Mouse (Mus musculus) heart, postnatal 36 days (tissue): Measurements from ENCODE around the gene Sh3bp1. TPM values are rescaled to one million over a fixed set of nuclear protein-coding genes. Genes with fewer than 3 reads are reported as not detected.
A peak's percentile ranks its signal among the peaks of the same experiment; 100 is the strongest.

ENCODE experiments used
- DNase-seq, 2 experiments: peaks; one replicate each; pipeline ENCODE4 v3.0.0; 2021 to 2022
- intact Hi-C: fragments of 180-260 bp; cut with DNase I; formaldehyde crosslinking; loops from one replicate; pipeline ENCODE4 v1.15.1; 2025
- microRNA-seq, 2 experiments: library from miRNA; unstranded; fragments of <30 nt; microRNA quantifications; one replicate each; pipeline ENCODE4 v1.2.0; 2021; ENCODE audit warnings: borderline number of aligned reads in 2 of 2
- total RNA-seq, 2 experiments: library from RNA; stranded (reverse); gene quantifications; 2 replicates each; pipeline ENCODE4 v1.2.3; 2021

The Sh3bp1 gene
- total RNA-seq, 2 experiments from 2014 or later, result 5.8 to 6.5 TPM

DNA sequence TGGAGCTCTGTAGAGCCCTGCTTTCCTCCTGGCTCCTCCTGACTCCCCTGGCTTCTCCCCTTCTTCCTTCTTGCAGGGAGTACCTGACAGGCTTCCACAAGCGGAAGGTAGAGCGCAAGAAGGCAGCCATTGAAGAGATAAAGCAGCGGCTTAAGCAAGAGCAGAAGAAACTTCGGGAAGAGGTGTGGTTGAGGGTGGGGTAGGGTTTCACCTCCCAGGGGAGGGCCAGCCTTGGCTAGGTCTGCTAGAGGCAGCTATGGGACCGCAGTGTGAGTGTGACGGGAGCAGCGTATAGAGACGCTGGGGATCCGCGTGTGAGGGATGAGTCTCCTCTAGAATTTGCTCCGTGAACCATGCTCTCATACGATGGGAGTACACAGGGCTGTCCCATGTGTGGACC is 36.8 kb downstream of the Sh3bp1 start:
- intact Hi-C loops, result no loop called here
- no peak for DNase-seq

- no peak for DNase-seq
- intact Hi-C loops, result no loop called here
These were observed 37.7 kb downstream of the Sh3bp1 start for GRCm38 (mm10) chr15:78937311-78937710.

DNA sequence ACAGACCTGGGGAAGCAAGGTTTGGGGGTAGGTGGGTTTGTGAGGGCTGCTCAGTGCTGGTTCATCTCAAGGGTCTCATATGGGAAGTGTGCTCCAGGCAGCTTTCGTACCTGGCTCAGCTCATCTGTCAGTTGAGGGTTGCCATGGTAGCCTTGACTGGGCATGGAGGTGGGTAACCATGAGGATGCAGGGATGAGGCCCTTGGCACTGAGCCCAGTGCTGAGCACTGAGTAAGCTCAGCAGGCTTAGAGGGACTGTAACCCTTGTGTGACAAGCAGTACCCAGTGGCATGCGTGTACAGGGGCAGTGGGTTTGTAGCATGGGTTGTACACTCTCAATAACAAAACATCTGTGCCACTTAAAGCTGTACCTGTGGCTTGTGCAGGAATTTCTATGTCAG is 38.4 kb downstream of the Sh3bp1 start:
- intact Hi-C loops, result no loop called here
- no peak for DNase-seq

DNA sequence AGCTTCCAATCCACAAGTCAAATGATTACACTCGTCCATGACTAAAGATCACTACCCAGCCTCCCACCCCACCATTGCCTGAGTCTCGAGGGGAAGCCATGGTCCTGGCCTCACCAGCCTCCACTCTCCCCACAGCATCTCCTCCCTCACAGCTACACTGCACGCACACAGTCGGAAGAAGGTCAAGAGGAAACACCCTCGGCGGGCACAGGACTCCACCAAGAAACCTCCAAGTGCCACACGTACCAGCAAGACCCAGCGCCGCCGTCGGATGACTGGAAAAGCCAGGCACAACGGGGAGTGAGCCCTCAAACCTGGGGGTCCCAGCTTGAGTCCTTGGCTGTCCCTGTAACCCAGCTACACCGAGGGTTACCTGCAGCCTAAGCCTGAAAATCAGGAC is 40.8 kb downstream of the Sh3bp1 start:
- intact Hi-C loops, result loop anchor here (5.0 kb wide), 1 partner anchor 38 kb away; no protein-coding TSS in a partner anchor

DNA sequence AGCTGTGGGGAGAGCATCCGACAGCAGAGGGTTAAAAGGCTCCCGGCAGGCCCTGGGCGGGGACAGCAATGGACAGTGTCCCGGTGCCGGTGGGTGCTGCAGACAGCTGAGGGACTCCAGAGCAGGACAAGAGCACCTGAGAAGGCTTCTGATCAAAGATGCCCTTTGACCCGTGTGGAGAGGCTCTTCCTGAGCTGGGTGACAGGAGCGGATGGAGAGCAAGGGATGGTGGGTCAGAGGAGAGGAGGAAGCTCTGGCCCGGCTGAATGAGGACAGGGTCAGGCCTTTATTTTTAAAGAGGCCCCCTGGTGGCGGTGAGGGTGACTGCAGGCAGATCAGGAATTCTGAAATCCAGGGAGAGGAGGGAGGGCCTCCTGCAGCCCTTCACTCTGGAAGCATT is 43.1 kb downstream of the Sh3bp1 start:
- DNase-seq, result peak; percentile 86 to 87
- intact Hi-C loops, result loop anchor here (1.0 to 5.0 kb wide), 2 partner anchors 27 to 40 kb away; no protein-coding TSS in a partner anchor

More for the DNA sequence above, 40.8 kb downstream of the Sh3bp1 start:
- no peak for DNase-seq

GRCm38 (mm10) chr15:78946232-78946631 is 46.7 kb downstream of the Sh3bp1 start:
- no peak for DNase-seq
- intact Hi-C loops, result no loop called here

DNA sequence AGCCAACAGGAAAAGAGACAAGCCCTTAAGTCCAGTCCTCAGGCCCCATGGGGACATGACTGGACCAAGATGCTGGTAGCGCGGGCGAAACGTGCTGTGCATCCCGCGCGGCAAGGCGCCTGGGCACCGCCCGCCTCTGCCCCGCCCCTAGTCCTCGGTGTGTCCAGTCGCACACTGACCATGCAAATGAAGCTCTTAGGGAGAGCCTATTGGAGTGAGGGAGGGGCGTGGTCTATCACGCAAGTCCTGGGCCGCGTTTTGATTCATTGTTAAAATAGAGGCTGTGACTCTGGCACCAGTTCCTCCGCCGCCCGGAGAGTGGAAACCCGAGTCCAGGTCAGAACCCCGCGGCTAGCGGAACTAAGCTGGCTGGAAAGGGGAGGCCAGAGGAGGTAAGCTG is 48.1 kb downstream of the Sh3bp1 start, which contains the start of gene Triobp:
Gene Triobp (plus strand): TSS at position 68 of the 400 bp plus-strand sequence.
- intact Hi-C loops, result no loop called here
- DNase-seq, result peak; percentile 81 to 82

DNA sequence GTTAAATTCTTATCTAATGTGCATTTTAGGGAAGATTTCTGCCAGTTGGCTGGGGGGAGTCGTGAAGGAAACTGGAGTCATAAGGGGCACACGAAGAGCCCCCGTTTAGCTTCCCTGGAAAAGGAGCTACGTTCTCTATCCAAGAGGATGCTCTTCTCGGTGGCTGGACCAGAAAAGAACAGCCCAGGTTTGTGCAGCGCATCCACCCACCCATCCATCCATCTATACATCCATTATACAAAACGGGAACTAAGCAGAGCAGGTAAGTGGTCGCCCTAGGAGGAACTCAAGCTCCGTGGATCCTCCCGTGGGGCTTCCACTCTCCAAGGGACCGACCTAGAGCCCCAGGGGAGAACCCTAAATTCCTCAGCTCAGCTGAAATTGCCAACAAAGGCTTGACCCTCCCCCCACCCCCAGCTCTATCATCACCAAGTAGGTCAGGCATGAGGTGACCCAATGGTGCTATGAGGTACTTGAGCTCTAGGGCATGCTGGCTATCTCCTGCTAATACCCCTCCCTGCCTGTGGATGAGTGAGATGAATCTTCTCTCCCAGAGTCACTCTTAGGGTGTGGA is 48.7 kb downstream of the Sh3bp1 start:
- intact Hi-C loops, result no loop called here

DNA sequence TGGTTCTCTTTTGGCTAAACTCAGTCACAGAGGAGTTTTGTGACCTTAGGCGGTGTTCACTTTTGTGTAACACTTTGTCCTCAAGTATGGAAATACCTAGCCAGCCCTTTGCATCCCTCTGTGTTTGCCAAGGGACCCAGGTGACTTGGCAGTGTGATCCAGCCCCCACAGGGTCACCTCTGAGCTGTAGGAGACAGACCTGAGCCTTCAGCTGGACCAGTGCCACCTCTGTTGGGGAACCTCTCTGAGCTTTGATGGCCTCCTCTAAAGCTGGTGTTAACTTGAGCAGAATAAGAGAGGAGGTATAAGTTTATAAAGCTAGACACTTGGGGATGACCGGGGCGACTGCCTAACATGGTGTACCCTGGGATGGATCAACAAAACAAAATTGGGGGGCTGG is 49.3 kb downstream of the Sh3bp1 start:
- DNase-seq, result no peak
- intact Hi-C loops, result no loop called here

More for the DNA sequence above, 48.7 kb downstream of the Sh3bp1 start:
- no peak for DNase-seq

GRCm38 (mm10) chr15:78955663-78956062 is 56.1 kb downstream of the Sh3bp1 start:
- no peak for DNase-seq
- intact Hi-C loops, result no loop called here

- intact Hi-C loops, result no loop called here
- DNase-seq, result no peak
These were observed 56.8 kb downstream of the Sh3bp1 start for GRCm38 (mm10) chr15:78956351-78956750.

DNA sequence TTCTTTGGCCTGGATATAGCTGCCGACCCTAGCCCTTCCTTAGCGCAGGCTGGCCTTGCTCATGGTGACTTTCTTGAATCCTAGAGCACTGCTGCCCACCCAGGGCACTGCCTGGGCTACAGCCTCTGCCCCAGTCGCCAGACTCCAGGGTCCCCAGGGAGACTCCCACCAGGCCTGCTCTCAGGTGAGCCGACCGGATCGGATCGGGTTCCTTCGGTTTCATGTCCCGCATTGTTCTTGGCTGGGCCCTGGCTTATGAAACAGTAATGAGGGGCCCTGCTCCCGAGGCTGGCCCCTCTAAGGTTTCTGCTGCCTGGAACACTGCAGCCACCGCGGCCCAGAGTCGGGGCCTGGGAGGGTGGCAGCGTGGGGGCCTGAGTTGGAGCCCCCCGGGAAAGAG is 57.5 kb downstream of the Sh3bp1 start:
- no peak for DNase-seq

GRCm38 (mm10) chr15:78959537-78959936 is 60.0 kb downstream of the Sh3bp1 start:
- intact Hi-C loops, result no loop called here
- DNase-seq, result no peak

More for the DNA sequence above, 57.5 kb downstream of the Sh3bp1 start:
- intact Hi-C loops, result no loop called here

DNA sequence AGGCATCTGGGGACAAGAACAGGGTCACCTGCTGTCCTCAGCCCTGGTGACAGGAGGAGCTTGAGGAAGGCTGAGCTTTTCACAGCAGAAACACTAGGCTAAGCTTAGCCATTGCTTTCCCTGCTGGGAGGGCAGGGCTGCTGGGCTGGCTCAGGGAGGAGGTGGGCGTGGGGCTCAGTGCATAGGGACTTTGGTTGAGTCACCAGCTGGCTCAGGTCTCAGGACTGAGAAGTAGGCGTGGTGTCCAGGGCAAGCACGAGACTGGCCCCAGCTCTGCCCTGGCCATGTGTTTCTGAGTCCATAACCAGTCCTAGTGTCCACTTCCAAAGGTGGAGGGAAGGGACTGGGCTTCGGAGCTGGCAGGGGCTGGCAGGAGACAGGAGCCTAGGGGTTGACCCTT is 60.5 kb downstream of the Sh3bp1 start:
- DNase-seq, result peak; percentile 58 to 64
- intact Hi-C loops, result no loop called here

Small RNA genes within 50 kb of the gene (microRNA-seq; reads per million reads assigned to microRNA genes)
- gene Mir6955, result 0.67 to 1.4 reads per million in 2 experiments

Other genes starting within 250 kb of the Sh3bp1 start
- 1 to 10 TPM in 1 of 2 experiments, under 1 TPM in 1; 0.75 to 1.5 TPM for gene Elfn2, start 181.0 kb upstream of the Sh3bp1 start, total RNA-seq
- 10 to 100 TPM; 11.2 to 11.8 TPM for gene Mfng, start 126.3 kb upstream of the Sh3bp1 start, total RNA-seq
- gene Card10, start 96.7 kb upstream of the Sh3bp1 start, total RNA-seq, result 10 to 100 TPM; 15.4 to 19.0 TPM
- 10 to 100 TPM; 37.6 to 47.6 TPM for gene Cdc42ep1, start 57.1 kb upstream of the Sh3bp1 start, total RNA-seq
- under 1 TPM in 1 of 2 experiments, not detected in 1; 0.56 TPM for gene Lgals2, start 44.2 kb upstream of the Sh3bp1 start, total RNA-seq
- gene Gga1, start 22.6 kb upstream of the Sh3bp1 start, total RNA-seq, result 10 to 100 TPM; 40.3 to 43.2 TPM
- gene Gm49510, start 101 bp upstream of the Sh3bp1 start, total RNA-seq, result not detected
- under 1 TPM; 0.60 to 0.78 TPM for gene Pdxp, start 14.2 kb downstream of the Sh3bp1 start, total RNA-seq
- gene Lgals1, start 27.0 kb downstream of the Sh3bp1 start, total RNA-seq, result 100 to 1,000 TPM; 180 to 208 TPM
- gene Nol12, start 35.2 kb downstream of the Sh3bp1 start, total RNA-seq, result 10 to 100 TPM; 14.2 to 16.2 TPM
- 10 to 100 TPM; 36.7 to 40.3 TPM for gene Triobp, start 48.0 kb downstream of the Sh3bp1 start, total RNA-seq
- 100 to 1,000 TPM in 1 of 2 experiments, 10 to 100 TPM in 1; 79.2 to 117 TPM for gene H1f0, start 128.7 kb downstream of the Sh3bp1 start, total RNA-seq
- not detected for gene Galr3, start 142.1 kb downstream of the Sh3bp1 start, total RNA-seq
- gene Ankrd54, start 163.1 kb downstream of the Sh3bp1 start, total RNA-seq, result 1 to 10 TPM; 7.7 to 8.1 TPM
- gene Eif3l, start 175.4 kb downstream of the Sh3bp1 start, total RNA-seq, result 10 to 100 TPM; 71.6 to 72.7 TPM
- gene Micall1, start 209.1 kb downstream of the Sh3bp1 start, total RNA-seq, result 10 to 100 TPM; 39.0 to 50.1 TPM
- gene Polr2f, start 241.2 kb downstream of the Sh3bp1 start, total RNA-seq, result 100 to 1,000 TPM; 132 to 146 TPM
- gene 1700088E04Rik, start 241.5 kb downstream of the Sh3bp1 start, total RNA-seq, result 1 to 10 TPM; 1.3 to 2.8 TPM